Mouse (Mus musculus) lung, postnatal 36 days (tissue): ENCODE data around the gene Anxa1.

Source experiments
- DNase-seq: peaks from one replicate; pipeline ENCODE4 v3.0.0; 2022; ENCODE audit warnings: mixed read lengths

The Anxa1 gene

GRCm38 (mm10) chr19:20370175-20370574 lies 20.6 kb downstream of the Anxa1 start:
- no peak for DNase-seq

- DNase-seq = no peak
These were observed 24.2 kb downstream of the Anxa1 start for GRCm38 (mm10) chr19:20366571-20366970.

GRCm38 (mm10) chr19:20366010-20366409 lies 24.7 kb downstream of the Anxa1 start:
- no peak for DNase-seq

- DNase-seq = no peak
These were observed 25.4 kb downstream of the Anxa1 start for GRCm38 (mm10) chr19:20365364-20365763.

GRCm38 (mm10) chr19:20364931-20365330 lies 25.8 kb downstream of the Anxa1 start:
- peak; percentile 11 for DNase-seq

- DNase-seq = peak; percentile 15
These were observed 27.5 kb downstream of the Anxa1 start for GRCm38 (mm10) chr19:20363221-20363620.

- peak; percentile 11 for DNase-seq
These were observed 28.7 kb downstream of the Anxa1 start for GRCm38 (mm10) chr19:20361917-20362577.

- DNase-seq = peak; percentile 10
These were observed 32.1 kb downstream of the Anxa1 start for GRCm38 (mm10) chr19:20358679-20359078.

GRCm38 (mm10) chr19:20345317-20345917 lies 45.3 kb downstream of the Anxa1 start:
- peak; percentile 82 for DNase-seq

- DNase-seq = peak; percentile 71
These were observed 46.0 kb downstream of the Anxa1 start for GRCm38 (mm10) chr19:20344511-20345316.

- DNase-seq = no peak
These were observed 46.7 kb downstream of the Anxa1 start for GRCm38 (mm10) chr19:20344052-20344451.
